Mouse (Mus musculus): ENCODE measurements around the gene Hint1.

Hint1 gene

DNA sequence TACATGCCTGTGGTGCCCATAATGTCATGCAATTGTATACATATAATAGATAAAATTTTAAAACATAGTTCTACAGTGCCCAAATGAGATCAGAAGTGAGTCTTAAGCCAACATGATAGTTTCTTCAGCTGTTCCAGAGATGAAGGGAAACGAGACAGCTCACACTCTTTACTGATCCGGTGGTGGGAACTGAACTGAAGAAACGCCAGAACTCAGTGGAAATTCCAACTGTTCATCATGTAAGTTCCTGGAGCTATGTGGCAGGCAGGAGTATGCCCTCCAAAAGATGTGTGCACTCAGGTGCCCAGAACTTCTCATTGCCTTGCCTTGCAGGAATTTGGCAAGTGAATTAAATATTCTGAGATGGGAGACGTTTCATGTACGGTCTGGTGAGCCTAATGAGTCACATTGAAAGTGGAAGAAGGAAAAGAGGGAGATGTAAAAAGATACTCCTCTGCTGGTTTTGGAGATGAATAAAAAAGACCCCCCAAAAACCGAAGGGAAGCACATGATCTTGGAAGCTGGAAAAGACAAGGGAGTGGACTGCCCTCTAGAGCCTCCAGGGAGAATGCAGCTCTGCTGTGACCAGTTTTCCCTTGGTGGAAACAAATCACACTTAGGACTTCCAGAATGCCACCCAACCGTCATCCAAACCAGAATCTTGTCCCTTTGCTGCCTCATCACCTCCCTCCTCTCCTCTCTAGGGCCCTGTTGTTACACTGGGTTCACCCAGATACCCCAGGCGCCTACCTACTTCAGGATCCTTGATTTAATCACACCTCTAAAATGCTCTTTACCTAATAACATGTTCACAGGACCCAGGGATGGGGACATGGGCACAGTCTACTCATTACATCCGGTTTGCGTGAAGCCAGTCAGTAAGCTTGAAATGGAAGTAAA is 3.3 kb upstream of the Hint1 start:
- peak; percentile 49 to 78 for DNase-seq

- no peak for DNase-seq
Measured at GRCm38 (mm10) chr11:54865330-54866085, 675 bp upstream of the Hint1 start.

DNA sequence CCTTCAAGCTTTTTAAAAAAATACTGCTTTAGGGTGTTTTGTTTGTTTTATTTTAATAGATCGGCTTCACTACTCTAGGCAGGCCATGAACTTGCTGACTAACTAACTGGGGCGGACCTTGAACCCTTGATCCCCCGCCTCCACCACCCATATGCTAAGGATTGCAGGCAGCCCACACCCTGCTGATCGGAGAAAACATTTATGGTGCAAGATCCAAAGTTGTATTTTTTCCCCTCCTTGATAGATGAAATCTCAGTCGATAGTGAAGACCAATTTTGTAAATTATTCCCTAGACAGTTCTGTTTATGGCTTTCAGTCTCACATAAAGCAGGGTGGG is 834 bp downstream of the Hint1 start:
- peak; percentile 78 to 80 for DNase-seq

GRCm38 (mm10) chr11:54867903-54868434 is 1.8 kb downstream of the Hint1 start:
- DNase-seq: peak in 1 of 2 experiments; percentile 43

DNA sequence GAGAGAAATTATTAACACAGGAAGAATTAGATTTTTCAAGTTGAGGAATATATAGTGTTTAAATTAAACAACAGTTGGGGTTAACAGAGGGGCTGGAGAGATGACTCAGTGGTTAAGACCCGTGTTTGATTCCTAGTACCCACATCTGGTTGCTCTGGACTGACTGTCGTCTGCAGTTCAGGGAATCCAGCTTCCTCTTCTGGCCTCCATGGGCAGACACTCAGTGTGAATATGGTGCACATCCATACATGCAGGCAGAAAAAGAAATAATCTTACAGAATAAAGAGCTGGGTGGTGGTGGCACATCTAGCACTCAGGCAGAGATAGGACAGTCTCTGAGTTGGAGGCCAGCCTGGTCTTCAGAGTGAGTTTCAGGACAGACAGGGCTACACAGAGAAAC is 2.3 kb downstream of the Hint1 start:
- no peak for DNase-seq

- no peak for DNase-seq
Measured at GRCm38 (mm10) chr11:54869318-54869717, 3.1 kb downstream of the Hint1 start.

DNA sequence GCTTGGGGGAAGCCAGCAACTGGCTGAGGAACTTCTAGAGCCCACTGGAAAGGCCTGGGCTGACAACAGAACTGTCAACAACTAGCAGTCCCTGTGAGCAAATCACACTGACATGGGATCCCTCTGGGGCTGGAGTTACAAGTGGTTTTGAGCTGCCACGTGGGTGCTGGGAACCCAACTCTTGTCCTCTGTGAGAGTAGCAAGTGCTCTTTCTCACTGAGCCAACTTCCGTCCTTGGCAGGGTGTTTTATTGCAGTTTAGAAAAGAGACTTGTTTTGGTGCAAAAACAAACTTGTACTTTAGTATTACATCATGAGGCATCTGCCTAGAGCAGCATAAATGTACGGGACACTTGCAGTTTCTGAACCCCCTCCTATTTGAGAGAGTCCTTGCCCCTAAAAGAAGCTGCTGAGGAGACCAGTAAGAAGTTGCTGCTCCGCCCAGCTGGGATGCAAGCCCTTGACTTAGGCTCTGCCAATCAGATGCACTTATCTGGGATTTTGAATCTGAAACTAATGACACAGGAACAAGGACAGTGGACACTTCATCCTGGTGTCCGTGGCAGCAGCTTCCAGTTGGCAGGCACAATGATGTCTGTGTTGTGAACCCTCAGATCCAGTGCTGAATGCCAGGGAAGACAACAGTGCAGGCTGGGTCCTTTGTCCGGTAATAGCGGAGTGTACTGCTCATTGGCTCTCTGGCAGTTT is 5.8 kb downstream of the Hint1 start:
- DNase-seq: no peak

DNA sequence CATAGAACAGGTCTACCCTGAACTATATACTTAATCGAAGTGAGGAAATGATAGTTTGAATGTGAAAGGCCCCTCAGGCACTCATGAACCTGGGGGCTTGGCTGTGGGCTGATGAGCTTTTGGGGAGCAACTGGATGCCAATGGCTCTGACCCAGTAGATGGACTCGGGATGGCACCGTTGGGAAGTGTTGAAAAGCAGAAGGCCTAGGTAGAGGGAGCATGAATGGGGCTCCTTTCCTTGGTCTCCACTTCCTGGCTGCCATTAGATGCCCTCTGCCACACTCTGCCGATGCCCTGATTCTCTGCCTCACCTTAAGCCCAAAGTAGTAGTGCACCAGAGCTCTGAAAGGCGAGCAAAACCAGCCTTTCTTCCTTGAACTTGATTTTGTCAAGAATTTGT is 9.8 kb downstream of the Hint1 start:
- DNase-seq: no peak

DNA sequence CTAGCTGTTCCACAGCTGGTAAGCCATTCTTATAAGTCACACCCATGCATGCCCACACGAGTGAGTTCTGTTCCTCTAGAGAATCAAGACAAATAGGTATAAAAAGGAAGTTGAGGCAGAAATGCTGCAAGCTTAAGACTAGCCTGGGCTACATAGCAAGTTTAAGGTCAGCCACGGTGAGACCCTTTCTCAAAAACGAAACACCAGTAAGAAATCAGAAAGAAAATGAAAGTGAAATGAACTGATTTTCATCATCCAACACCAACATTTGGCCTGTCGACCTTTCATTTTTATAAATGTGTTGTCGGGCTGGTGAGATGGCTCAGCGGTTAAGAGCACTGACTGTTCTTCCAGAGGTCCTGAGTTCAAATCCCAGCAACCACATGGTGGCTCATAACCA is 12.7 kb downstream of the Hint1 start:
- DNase-seq: no peak

GRCm38 (mm10) chr11:54879434-54879833 is 13.3 kb downstream of the Hint1 start:
- DNase-seq: peak; percentile 72 to 88

GRCm38 (mm10) chr11:54879922-54880321 is 13.7 kb downstream of the Hint1 start:
- DNase-seq: no peak

- peak; percentile 66 to 91 for DNase-seq
Measured at GRCm38 (mm10) chr11:54881051-54881474, 14.9 kb downstream of the Hint1 start.

DNA sequence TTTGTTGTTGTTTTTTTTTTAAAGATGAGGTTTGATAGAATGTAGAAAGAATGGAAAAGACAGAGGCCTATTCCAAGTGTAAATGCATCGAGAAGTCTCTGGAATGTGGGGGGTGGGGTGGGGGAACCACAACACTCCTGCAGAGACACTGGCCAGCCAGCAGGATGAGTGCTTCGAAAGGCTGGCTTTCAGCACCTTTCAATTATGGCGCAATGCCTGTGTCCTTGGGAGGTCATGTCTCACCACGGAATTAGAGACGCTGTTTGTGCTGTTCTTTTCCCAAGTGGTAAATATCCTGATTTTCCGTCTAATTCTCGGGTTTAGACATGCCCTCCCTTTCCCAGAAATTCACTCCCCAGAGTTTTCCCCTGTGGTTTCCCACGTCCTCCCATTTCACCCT is 16.5 kb downstream of the Hint1 start:
- DNase-seq: peak; percentile 79 to 87

GRCm38 (mm10) chr11:54884197-54884828 is 18.1 kb downstream of the Hint1 start:
- DNase-seq: peak in 1 of 2 experiments; percentile 55

DNA sequence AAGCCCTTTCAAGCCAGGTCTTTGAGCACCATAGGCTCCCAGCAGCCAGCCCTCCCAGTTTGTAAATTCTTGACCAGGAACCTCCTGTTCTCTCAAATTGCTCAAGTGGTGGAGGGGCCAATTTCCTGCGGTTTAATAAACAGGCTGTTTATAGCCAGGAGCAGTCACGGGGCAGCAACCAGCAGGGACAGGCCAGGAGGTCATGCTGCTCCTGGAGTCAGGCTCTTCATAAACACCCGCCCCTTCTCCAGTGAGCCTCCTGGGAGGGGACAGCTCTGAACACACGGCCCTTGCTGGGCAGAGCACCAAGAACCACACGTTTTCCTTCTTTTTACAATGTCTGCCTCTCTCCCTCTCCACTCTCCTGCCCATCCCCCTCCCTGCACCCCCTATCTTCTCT is 18.8 kb downstream of the Hint1 start:
- peak; percentile 85 to 96 for DNase-seq

DNA sequence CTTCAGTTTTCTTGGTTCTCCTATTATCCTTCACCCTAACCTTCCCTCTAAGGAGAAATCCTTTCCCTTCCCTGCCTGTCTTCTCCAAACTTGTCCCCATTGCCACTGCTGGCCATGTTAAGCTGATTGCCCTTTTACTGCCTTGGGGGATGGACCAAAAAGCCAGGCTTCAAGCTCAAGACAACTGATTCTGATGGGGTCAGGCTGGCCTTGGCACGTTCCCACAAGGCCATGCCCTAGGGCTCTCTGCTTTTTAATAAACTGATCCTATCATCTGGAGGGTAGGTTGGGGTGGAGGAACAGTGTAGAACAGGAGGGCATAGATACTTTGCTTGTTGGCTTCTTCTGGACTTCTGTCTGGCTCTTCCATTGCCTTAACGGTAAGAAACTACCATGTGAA is 19.2 kb downstream of the Hint1 start:
- no peak for DNase-seq

DNA sequence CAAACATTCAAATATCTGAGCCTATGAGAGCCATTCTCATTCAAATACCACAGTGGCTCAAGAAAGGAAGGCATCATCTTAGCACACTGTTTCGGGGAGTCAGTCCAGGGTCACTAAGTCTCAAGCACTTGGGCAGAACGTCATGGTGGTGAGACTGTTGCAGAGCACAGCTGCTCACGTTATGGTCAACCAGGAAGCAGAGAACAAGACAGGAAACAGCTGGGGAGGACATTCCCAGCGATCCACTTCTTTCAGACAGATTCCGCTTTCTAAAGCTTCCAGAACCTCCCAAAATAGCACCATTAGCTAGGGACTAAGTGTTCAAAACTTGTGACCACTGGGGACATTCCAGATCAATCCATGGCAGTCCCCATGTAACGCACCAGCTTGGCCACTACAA is 21.7 kb downstream of the Hint1 start:
- no peak for DNase-seq

- DNase-seq: no peak
Measured at GRCm38 (mm10) chr11:54891341-54891740, 25.2 kb downstream of the Hint1 start.

DNA sequence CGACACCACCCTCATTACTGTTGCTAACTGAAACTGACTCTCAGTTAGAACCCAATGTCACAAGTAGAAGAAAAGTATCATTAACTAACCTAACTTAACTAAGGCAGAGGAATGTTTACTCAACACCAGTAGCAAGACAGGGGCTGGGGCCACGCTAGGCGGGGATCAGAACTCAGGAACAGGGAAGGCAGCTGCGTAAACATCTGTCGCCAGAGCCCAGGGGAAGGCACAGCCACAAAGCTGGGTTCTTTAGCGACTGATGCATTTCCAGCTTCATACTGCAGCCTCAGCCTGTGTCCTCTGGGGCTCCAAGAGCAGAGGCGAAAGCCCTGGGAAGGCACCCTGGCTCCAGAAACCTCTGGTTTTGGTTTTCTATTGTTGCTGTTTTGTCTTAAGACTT is 25.9 kb downstream of the Hint1 start:
- DNase-seq: peak; percentile 62

GRCm38 (mm10) chr11:54894589-54894988 is 28.4 kb downstream of the Hint1 start:
- DNase-seq: peak; percentile 78 to 89

DNA sequence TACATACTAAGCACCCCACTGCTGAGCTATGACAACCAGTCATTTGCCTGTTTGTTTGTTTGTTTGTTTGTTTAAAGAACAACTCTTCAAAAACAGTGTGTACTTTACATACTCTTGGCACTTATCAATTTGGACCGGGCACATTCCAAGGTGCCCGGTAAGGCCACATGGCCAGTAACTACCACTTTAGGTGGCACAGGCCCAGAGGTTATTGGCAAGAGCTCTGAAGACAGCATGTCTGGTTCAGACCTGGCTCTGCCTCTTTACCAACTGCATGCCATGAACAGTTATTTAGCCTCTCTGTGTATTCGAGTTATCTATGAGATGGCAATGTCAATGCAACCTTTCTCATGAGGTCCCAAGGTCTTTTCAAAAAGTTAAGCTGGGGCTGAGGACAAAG is 30.5 kb downstream of the Hint1 start:
- DNase-seq: peak; percentile 76 to 91

- DNase-seq: peak; percentile 82 to 92
Measured at GRCm38 (mm10) chr11:54897470-54897869, 31.3 kb downstream of the Hint1 start.

GRCm38 (mm10) chr11:54899657-54900056 is 33.5 kb downstream of the Hint1 start:
- DNase-seq: peak; percentile 49 to 70

Data from kidney, postnatal 36 days (tissue).